Mouse (Mus musculus) CD4-positive, CD25-positive, alpha-beta regulatory T cell (primary cell): ENCODE results near the gene 4930447C04Rik. TPM values are rescaled to one million over a fixed set of nuclear protein-coding genes. Genes with fewer than 3 reads are reported as not detected.

Experiments
- polyA plus RNA-seq: library from polyadenylated mRNA; unstranded; fragments of 100-300 nt; shearing (Covaris generic); gene quantifications from one replicate; pipeline ENCODE4 v1.2.1, GENCODE M21; 2017

The 4930447C04Rik gene
- polyA plus RNA-seq, result not detected

DNA sequence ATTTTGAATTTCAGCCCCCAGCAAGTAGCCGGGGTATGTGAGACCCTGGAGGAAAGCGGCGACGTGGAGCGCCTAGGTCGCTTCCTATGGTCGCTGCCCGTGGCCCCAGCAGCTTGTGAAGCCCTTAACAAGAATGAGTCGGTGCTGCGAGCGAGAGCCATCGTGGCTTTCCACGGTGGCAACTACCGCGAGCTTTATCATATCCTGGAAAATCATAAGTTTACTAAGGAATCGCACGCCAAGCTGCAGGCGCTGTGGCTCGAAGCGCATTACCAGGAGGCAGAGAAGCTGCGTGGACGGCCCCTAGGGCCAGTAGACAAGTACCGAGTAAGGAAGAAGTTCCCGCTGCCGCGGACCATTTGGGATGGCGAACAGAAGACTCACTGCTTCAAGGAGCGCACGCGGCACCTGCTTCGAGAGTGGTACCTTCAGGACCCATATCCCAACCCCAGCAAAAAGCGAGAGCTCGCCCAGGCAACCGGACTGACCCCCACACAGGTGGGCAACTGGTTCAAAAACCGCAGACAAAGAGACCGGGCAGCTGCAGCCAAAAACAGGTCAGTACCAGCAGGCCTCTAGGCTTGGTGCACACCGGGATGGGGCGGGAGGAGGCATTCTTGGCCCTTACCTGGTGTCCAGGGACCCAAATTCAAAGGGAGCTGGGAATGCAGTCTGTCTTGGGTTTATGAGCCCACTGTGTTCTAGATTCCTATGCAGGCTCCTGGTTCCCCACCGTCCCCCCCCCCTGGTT lies at the start of gene 4930447C04Rik:
Gene 4930447C04Rik (minus strand): TSS at position 704 of the 751 bp plus-strand sequence.

GRCm38 (mm10) chr12:72939616-72940015 lies 958 bp downstream of the 4930447C04Rik start, which contains the start of gene Six6:
Six6 (plus strand) TSS chr12:72939892.

Other genes with a start within 250 kb of the 4930447C04Rik start
- 80.7 TPM for gene Ppm1a, start 183.3 kb downstream of the 4930447C04Rik start, polyA plus RNA-seq
- gene Six6, start 882 bp downstream of the 4930447C04Rik start, polyA plus RNA-seq, result not detected
- not detected for gene Six1, start 113.1 kb upstream of the 4930447C04Rik start, polyA plus RNA-seq
- 0.18 TPM for gene Six4, start 172.7 kb upstream of the 4930447C04Rik start, polyA plus RNA-seq
- gene Mnat1, start 182.9 kb upstream of the 4930447C04Rik start, polyA plus RNA-seq, result 35.1 TPM